Comparison of ENCODE assay signal across 14 mouse cellular contexts in genomic region chr2:166647242-166647641, GRCm38 (mm10).
DNase-seq lines count a peak whose midpoint lies in the region; ATAC-seq and TF ChIP-seq lines count a peak whose summit lies in the region.
"Had no signal": no experiment of that assay in that cellular context is flagged by ENCODE, and none has a peak within 500 bp of the region (broad histone marks: within the 10 kb centered on the region; RNA-seq: fewer than 3 reads in every experiment).

No protein-coding gene starts in this region.

- H3K27me3 ChIP-seq in heart, postnatal 0 days (ENCODE audit: control insufficient read depth, insufficient read depth, low read length) = no peaks in the 10 kb centered on the region
- H3K27me3 ChIP-seq in heart, embryonic 12.5 days (replicated peaks) = no peaks in the 10 kb centered on the region
- H3K27me3 ChIP-seq in midbrain, embryonic 12.5 days = no peaks in the 10 kb centered on the region
- H3K27me3 ChIP-seq in midbrain, embryonic 16.5 days (ENCODE audit: control insufficient read depth, insufficient read depth, low read depth, low read length) = no peaks in the 10 kb centered on the region
- no peaks in the 10 kb centered on the region for H3K27me3 ChIP-seq in embryonic facial prominence, embryonic 12.5 days
- no peaks in the 10 kb centered on the region for H3K27me3 ChIP-seq in limb, embryonic 15.5 days
- H3K27me3 ChIP-seq: kidney, embryonic 15.5 days; liver, embryonic 12.5 days; lung, embryonic 15.5 days; neural tube, embryonic 13.5 days had no signal

- DNase-seq in heart, postnatal 0 days (ENCODE audit: low spot score) = no peak
- no peak for DNase-seq in layer of hippocampus, postnatal 25 days (ENCODE audit: extremely low spot score in 1 of 2, low spot score in 1 of 2)
- DNase-seq: cerebellum, adult 11-12 months; gastrocnemius, postnatal 14 days; thymus, adult 18-20 months had no signal

- H3K4me1 ChIP-seq in heart, postnatal 0 days (ENCODE audit: control insufficient read depth, insufficient read depth) = no peaks in the 10 kb centered on the region
- H3K4me1 ChIP-seq in heart, embryonic 12.5 days (replicated peaks) = peaks cover 11% of the 10 kb centered on the region; the same call in 1 of the 2 replicates
- H3K4me1 ChIP-seq in midbrain, embryonic 12.5 days = peaks cover 10% of the 10 kb centered on the region
- no peaks in the 10 kb centered on the region; the same call in 1 of the 2 replicates for H3K4me1 ChIP-seq in midbrain, embryonic 16.5 days (ENCODE audit: control insufficient read depth, insufficient read depth, low read length)
- H3K4me1 ChIP-seq in embryonic facial prominence, embryonic 12.5 days = no peaks in the 10 kb centered on the region
- peaks cover 16% of the 10 kb centered on the region for H3K4me1 ChIP-seq in limb, embryonic 15.5 days

- 0 out of 2 replicates have a peak overlapping the region, but pooled peaks have one; percentile 30 for H3K27ac ChIP-seq in heart, postnatal 0 days (ENCODE audit: low read depth)
- no peak overlapping the region for H3K27ac ChIP-seq in heart, embryonic 12.5 days (ENCODE audit: poor library complexity, severe bottlenecking)
- H3K27ac ChIP-seq in midbrain, embryonic 12.5 days (replicated peaks) = 0 out of 2 replicates have a peak overlapping the region, but pooled peaks have one; percentile 25
- H3K27ac ChIP-seq in midbrain, embryonic 16.5 days (ENCODE audit: low read length) = no peak overlapping the region
- H3K27ac ChIP-seq in embryonic facial prominence, embryonic 12.5 days = 0 out of 2 replicates have a peak overlapping the region, but pooled peaks have one; percentile 0
- H3K27ac ChIP-seq in limb, embryonic 15.5 days = peak overlapping the region; percentile 47; the same call in 1 of the 2 replicates
- H3K27ac ChIP-seq: kidney, embryonic 15.5 days; liver, embryonic 12.5 days; lung, embryonic 15.5 days had no signal

- TF ChIP-seq CTCF in heart, postnatal 0 days (IDR thresholded peaks at IDR 0.05; ENCODE audit: low read depth) = no peak

- no peak for TF ChIP-seq EP300 in heart, postnatal 0 days (IDR thresholded peaks at IDR 0.05; ENCODE audit: low read depth)

- H3K36me3 ChIP-seq in heart, postnatal 0 days (replicated peaks; ENCODE audit: control insufficient read depth, insufficient read depth, low read length) = no peaks in the 10 kb centered on the region
- H3K36me3 ChIP-seq in heart, embryonic 12.5 days = 0 out of 2 replicates have a peak, but pooled peaks cover 3% of the 10 kb centered on the region
- H3K36me3 ChIP-seq in midbrain, embryonic 12.5 days = peaks cover 7% of the 10 kb centered on the region; the same call in 1 of the 2 replicates
- H3K36me3 ChIP-seq in midbrain, embryonic 16.5 days (ENCODE audit: control insufficient read depth, insufficient read depth, low read length) = no peaks in the 10 kb centered on the region
- peaks cover 19% of the 10 kb centered on the region for H3K36me3 ChIP-seq in embryonic facial prominence, embryonic 12.5 days
- H3K36me3 ChIP-seq in limb, embryonic 15.5 days = no peaks in the 10 kb centered on the region
- H3K36me3 ChIP-seq: kidney, embryonic 15.5 days; lung, embryonic 15.5 days had no signal

- no peak overlapping the region for H3K9ac ChIP-seq in heart, postnatal 0 days (replicated peaks; ENCODE audit: low read depth, low read length)
- no peak overlapping the region for H3K9ac ChIP-seq in heart, embryonic 12.5 days
- H3K9ac ChIP-seq in midbrain, embryonic 12.5 days (replicated peaks) = no peak overlapping the region
- H3K9ac ChIP-seq in midbrain, embryonic 16.5 days (ENCODE audit: low read depth, low read length) = no peak overlapping the region
- no peak overlapping the region for H3K9ac ChIP-seq in embryonic facial prominence, embryonic 12.5 days
- H3K9ac ChIP-seq in limb, embryonic 15.5 days = no peak overlapping the region
- H3K9ac ChIP-seq: kidney, embryonic 15.5 days; liver, embryonic 12.5 days; lung, embryonic 15.5 days had no signal

- H3K4me2 ChIP-seq in heart, postnatal 0 days (ENCODE audit: low read depth, low read length) = no peak overlapping the region
- no peak overlapping the region for H3K4me2 ChIP-seq in heart, embryonic 12.5 days
- no peak overlapping the region for H3K4me2 ChIP-seq in midbrain, embryonic 12.5 days (replicated peaks)
- H3K4me2 ChIP-seq in midbrain, embryonic 16.5 days (ENCODE audit: low read length) = no peak overlapping the region
- H3K4me2 ChIP-seq in embryonic facial prominence, embryonic 12.5 days (replicated peaks) = no peak overlapping the region
- H3K4me2 ChIP-seq in limb, embryonic 15.5 days = no peak overlapping the region
- H3K4me2 ChIP-seq: kidney, embryonic 15.5 days; liver, embryonic 12.5 days; lung, embryonic 15.5 days; neural tube, embryonic 13.5 days had no signal

- ATAC-seq in heart, postnatal 0 days (ENCODE audit: insufficient read depth, low read depth) = no peak
- no peak for ATAC-seq in heart, embryonic 12.5 days (ENCODE audit: insufficient number of reproducible peaks, low FRiP score)
- ATAC-seq in midbrain, embryonic 12.5 days (ENCODE audit: low FRiP score, low read depth) = no peak
- no peak for ATAC-seq in midbrain, embryonic 16.5 days
- no peak for ATAC-seq in embryonic facial prominence, embryonic 12.5 days (ENCODE audit: insufficient number of reproducible peaks, insufficient read depth, low FRiP score, low TSS enrichment)
- no peak for ATAC-seq in limb, embryonic 15.5 days (ENCODE audit: insufficient number of reproducible peaks, low FRiP score, low TSS enrichment, low read depth)
- ATAC-seq: liver, embryonic 12.5 days had no signal

- H3K4me3 ChIP-seq in heart, postnatal 0 days (ENCODE audit: low read depth, low read length) = no peak overlapping the region
- H3K4me3 ChIP-seq in heart, embryonic 12.5 days = no peak overlapping the region
- H3K4me3 ChIP-seq in midbrain, embryonic 12.5 days = no peak overlapping the region
- no peak overlapping the region for H3K4me3 ChIP-seq in midbrain, embryonic 16.5 days (ENCODE audit: low read depth, low read length)
- H3K4me3 ChIP-seq in embryonic facial prominence, embryonic 12.5 days = no peak overlapping the region
- no peak overlapping the region for H3K4me3 ChIP-seq in limb, embryonic 15.5 days
- H3K4me3 ChIP-seq: kidney, embryonic 15.5 days; liver, embryonic 12.5 days; lung, embryonic 15.5 days; neural tube, embryonic 13.5 days had no signal

- no peaks in the 10 kb centered on the region for H3K9me3 ChIP-seq in heart, postnatal 0 days (replicated peaks; ENCODE audit: control insufficient read depth, low read length)
- H3K9me3 ChIP-seq in heart, embryonic 12.5 days (replicated peaks) = no peaks in the 10 kb centered on the region
- H3K9me3 ChIP-seq in midbrain, embryonic 12.5 days = no peaks in the 10 kb centered on the region
- no peaks in the 10 kb centered on the region for H3K9me3 ChIP-seq in midbrain, embryonic 16.5 days (replicated peaks; ENCODE audit: control insufficient read depth, low read length, poor library complexity, severe bottlenecking)
- no peaks in the 10 kb centered on the region for H3K9me3 ChIP-seq in embryonic facial prominence, embryonic 12.5 days
- H3K9me3 ChIP-seq in limb, embryonic 15.5 days = no peaks in the 10 kb centered on the region
- H3K9me3 ChIP-seq: kidney, embryonic 15.5 days; liver, embryonic 12.5 days; lung, embryonic 15.5 days; neural tube, embryonic 13.5 days had no signal

- 73% methylated on average over 7 of the region's 7 CpGs for WGBS in heart, postnatal 0 days
- WGBS in heart, embryonic 12.5 days = 73% methylated on average over 7 of the region's 7 CpGs
- WGBS in midbrain, embryonic 12.5 days = 74% methylated on average over 7 of the region's 7 CpGs
- 80% methylated on average over 7 of the region's 7 CpGs for WGBS in midbrain, embryonic 16.5 days
- 70% methylated on average over 7 of the region's 7 CpGs for WGBS in embryonic facial prominence, embryonic 12.5 days
- WGBS in limb, embryonic 15.5 days = 65% methylated on average over 7 of the region's 7 CpGs

Comparison
In these comparisons a context has a peak if more than half of its experiments do, and no peak if none do; other contexts are left out.
1. H3K27ac ChIP-seq: peak in heart, postnatal 0 days (single experiment), midbrain, embryonic 12.5 days (single experiment), embryonic facial prominence, embryonic 12.5 days (single experiment) and limb, embryonic 15.5 days (single experiment); none in heart, embryonic 12.5 days (single experiment) and midbrain, embryonic 16.5 days (single experiment).